Mouse (Mus musculus) heart, postnatal 10 days (tissue): ENCODE data around the gene Gm10338. TPM values are rescaled to one million over a fixed set of nuclear protein-coding genes. Genes with fewer than 3 reads are reported as not detected.
A peak's percentile ranks its signal among the peaks of the same experiment; 100 is the strongest.
"Not testable (repeated sequence)": the region's sequence is repeated elsewhere in the genome, so short reads cannot be mapped to it uniquely, and the experiment has no call there.

ENCODE experiments used
- DNase-seq, 2 experiments: peaks; one replicate each; pipeline ENCODE4 v3.0.0; 2021
- intact Hi-C: fragments of 180-260 bp; cut with DNase I; formaldehyde crosslinking; loops from one replicate; pipeline ENCODE4 v1.15.1; 2025
- total RNA-seq, 2 experiments: library from RNA; stranded (reverse); gene quantifications; 2 replicates each; pipeline ENCODE4 v1.2.3; 2021

The Gm10338 gene
- not detected for total RNA-seq

- DNase-seq, intact Hi-C loops: not testable (repeated sequence)
These were observed at the start of gene Gm10338 for GRCm38 (mm10) chr14:7595492-7595891. TSS of gene Gm10338 (minus strand) at chr14:7595592.

DNA sequence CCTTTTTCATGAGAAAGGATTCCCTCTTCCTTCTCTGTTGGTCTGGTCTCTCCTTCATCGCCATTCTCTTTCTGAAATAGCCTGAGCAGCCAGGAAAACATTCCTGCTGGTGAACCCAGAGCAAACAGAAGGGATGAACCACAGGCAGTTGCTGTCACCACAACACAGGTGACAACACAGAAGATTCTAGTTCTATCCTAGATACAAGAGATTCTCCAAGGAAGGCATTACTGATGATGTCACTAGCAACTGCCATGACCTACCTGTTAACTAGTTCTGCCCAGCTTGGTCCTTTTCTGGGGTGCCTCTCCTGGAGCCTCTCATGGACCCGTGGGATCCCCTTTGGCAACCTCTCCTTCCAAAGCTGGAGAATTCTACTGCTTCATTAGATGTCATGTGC lies 48.5 kb upstream of the Gm10338 start, which contains the start of gene Gm10128:
Gene Gm10128, minus strand, starts transcription at position 101 of the 400 bp plus-strand sequence.
- DNase-seq, intact Hi-C loops: not testable (repeated sequence)

- intact Hi-C loops, result not testable (repeated sequence)
- DNase-seq, result peak; percentile 0 to 1
These were observed 27.0 kb downstream of the Gm10338 start, which contains the start of gene Gm3558 for GRCm38 (mm10) chr14:7568382-7568781. TSS of gene Gm3558 (minus strand) at chr14:7568566.

DNA sequence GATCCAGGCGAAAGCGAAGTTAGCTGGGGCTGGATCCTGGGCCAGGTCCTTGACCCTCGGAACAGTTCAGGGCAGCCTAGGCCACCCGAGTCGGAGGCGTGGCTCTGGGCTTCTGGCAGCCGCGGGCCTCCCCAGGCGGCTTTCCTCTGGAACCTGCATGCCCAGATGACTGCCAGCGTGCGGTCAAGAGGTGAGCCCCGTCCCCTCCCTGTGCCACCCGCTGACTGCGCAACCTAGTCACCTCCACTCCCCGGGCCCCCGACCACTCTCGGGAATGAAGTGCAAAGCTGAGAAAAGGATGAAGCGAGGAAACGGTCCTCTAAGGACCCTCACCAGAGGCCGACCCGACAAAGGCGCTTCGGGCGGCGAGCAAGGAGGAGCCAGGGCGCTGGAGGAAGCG lies 27.5 kb downstream of the Gm10338 start:
- intact Hi-C loops, result not testable (repeated sequence)
- peak; percentile 0 to 3 for DNase-seq

DNA sequence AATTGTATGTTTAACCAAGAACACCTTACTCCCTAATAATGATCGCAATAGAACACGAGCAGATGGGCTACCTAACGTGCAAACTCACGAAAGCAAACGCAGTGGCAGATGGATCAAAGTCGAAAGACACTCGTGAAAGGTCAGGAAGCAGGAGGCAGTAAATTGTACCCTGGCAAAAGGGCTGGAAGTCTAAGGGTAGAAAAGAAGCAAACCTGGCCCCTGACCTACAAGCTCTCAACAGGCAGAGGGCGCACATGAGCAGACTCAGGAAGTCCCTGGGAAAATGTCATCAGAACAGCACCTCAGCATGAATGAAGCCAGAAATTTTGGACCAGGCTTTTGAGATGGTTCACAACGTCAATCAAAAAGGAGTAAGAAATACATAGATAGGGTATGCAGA lies 28.1 kb downstream of the Gm10338 start:
- intact Hi-C loops, result not testable (repeated sequence)
- DNase-seq, result peak; percentile 11 to 27

Other genes with a start within 250 kb of the Gm10338 start
- not detected for gene Gm8374, start 230.5 kb downstream of the Gm10338 start, total RNA-seq
- gene Gm3755, start 144.7 kb downstream of the Gm10338 start, total RNA-seq, result not detected
- under 1 TPM; 0.20 to 0.29 TPM for gene Gm3752, start 111.8 kb downstream of the Gm10338 start, total RNA-seq
- 1 to 10 TPM; 4.0 to 5.0 TPM for gene Gm3558, start 27.0 kb downstream of the Gm10338 start, total RNA-seq
- gene Gm10128, start 48.4 kb upstream of the Gm10338 start, total RNA-seq, result not detected
- not detected for gene Gm26661, start 196.0 kb upstream of the Gm10338 start, total RNA-seq
- 10 to 100 TPM; 40.5 to 43.6 TPM for gene Flnb, start 222.4 kb upstream of the Gm10338 start, total RNA-seq